Mouse (Mus musculus): ENCODE measurements around the gene Opcml. TPM values are rescaled to one million over a fixed set of nuclear protein-coding genes. Genes with fewer than 3 reads are reported as not detected.

Gene Opcml
- total RNA-seq, 2 experiments from 2014 or later: 1.0 to 1.5 TPM

DNA sequence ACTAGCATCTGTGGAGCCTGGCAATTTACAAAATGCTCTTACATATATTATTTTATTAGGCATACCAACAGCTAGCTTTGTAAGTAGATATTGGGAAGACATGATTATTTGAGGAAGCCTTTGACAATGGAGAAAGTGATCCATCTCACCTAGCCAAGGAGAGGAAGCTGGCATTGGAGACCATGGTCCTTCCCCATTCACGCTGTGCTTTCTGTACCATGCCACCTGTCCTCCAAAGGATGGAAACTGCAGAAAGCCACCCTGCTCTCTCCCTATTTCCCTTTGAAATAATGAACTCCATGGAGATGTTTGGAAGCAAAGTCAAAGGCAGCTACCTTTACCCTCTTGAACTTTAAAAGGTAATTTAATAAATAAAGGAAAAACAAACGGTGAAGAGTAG, 570.1 kb downstream of the Opcml start:
- intact Hi-C loops (cut with DNase I): no loop called here
- Histone ChIP-seq H3K4me3 (no peak overlapping the region), H3K27ac (no peak overlapping the region)
- TF ChIP-seq CTCF (IDR thresholded peaks at IDR 0.05): no peak
- no peak for DNase-seq

DNA sequence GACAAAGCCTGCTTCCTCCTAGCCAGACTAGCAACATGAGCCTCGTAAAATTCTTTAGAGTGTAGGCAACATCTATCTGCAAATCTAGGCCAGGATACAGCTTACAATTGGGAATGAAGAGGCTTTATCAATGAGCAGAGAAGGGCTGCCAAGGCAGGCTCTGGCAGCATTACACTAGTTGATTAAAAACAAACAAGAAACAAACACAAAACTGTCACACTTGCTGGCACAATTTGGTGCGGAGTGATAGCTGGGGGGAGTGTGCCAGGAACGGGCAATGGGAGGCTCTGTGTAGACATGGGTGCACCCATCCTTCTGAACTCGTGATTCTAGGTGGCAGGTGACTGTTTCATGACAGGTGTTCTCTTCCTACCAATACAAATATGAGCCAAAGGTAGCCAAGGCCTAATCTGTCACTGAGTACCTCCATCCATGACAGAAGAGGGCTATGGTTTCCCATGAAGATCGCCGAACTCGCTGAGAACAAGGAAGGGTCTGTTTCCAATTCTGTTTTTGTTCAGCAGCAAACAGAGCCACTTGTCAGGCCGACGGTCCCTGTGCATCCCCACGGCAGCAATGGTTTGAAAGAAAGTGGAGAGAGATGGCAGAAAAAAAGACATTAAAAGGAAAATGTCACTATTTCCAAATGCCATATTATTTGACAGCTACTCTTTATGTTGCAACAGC, 574.0 kb downstream of the Opcml start:
- DNase-seq: no peak
- TF ChIP-seq CTCF (IDR thresholded peaks at IDR 0.05): no peak
- no peak overlapping the region for H3K4me3 ChIP-seq
- no peak overlapping the region for H3K27ac ChIP-seq
- intact Hi-C loops (cut with DNase I): no loop called here

- H3K4me3 ChIP-seq: no peak overlapping the region
- TF ChIP-seq CTCF (IDR thresholded peaks at IDR 0.05): no peak
- no peak overlapping the region for H3K27ac ChIP-seq
- intact Hi-C loops (cut with DNase I): no loop called here
- DNase-seq: no peak
Measured at GRCm38 (mm10) chr9:28365160-28365473, 574.5 kb downstream of the Opcml start.

GRCm38 (mm10) chr9:28386527-28387175, 596.1 kb downstream of the Opcml start:
- intact Hi-C loops (cut with DNase I): no loop called here
- DNase-seq: no peak
- Histone ChIP-seq H3K27ac (no peak overlapping the region), H3K4me3 (no peak overlapping the region)
- TF ChIP-seq CTCF (IDR thresholded peaks at IDR 0.05): no peak

GRCm38 (mm10) chr9:28395222-28395621, 604.6 kb downstream of the Opcml start:
- Histone ChIP-seq H3K27ac (no peak overlapping the region), H3K4me3 (no peak overlapping the region)
- DNase-seq: no peak
- intact Hi-C loops (cut with DNase I): no loop called here
- no peak for TF ChIP-seq CTCF (IDR thresholded peaks at IDR 0.05)

GRCm38 (mm10) chr9:28395638-28396037, 605.1 kb downstream of the Opcml start:
- no peak for DNase-seq
- no peak overlapping the region for H3K4me3 ChIP-seq
- no peak for TF ChIP-seq CTCF (IDR thresholded peaks at IDR 0.05)
- H3K27ac ChIP-seq: no peak overlapping the region
- intact Hi-C loops (cut with DNase I): no loop called here

- H3K4me3 ChIP-seq: peak overlapping the region; percentile 64
- 0 out of 2 replicates have a peak overlapping the region, but pooled peaks have one; percentile 17 for H3K27ac ChIP-seq
- no peak for TF ChIP-seq CTCF (IDR thresholded peaks at IDR 0.05)
- peak; percentile 40 for DNase-seq
- intact Hi-C loops (cut with DNase I): loop anchor here (10.0 kb wide), 1 partner anchor 138 kb away; no protein-coding TSS in a partner anchor
Measured at GRCm38 (mm10) chr9:28402770-28403650, 612.4 kb downstream of the Opcml start.

- TF ChIP-seq CTCF (IDR thresholded peaks at IDR 0.05): peak; percentile 32; the same call in 1 of the 2 replicates
- Histone ChIP-seq H3K27ac (peak overlapping the region; percentile 53), H3K4me3 (peak overlapping the region; percentile 64)
- intact Hi-C loops (cut with DNase I): loop anchor here (10.0 kb wide), 1 partner anchor 139 kb away; no protein-coding TSS in a partner anchor
- DNase-seq: peak; percentile 16
Measured at GRCm38 (mm10) chr9:28403831-28404562, 613.4 kb downstream of the Opcml start.

- no peak for DNase-seq
- Histone ChIP-seq H3K4me3 (peak overlapping the region; percentile 64), H3K27ac (peak overlapping the region; percentile 53; the same call in 1 of the 2 replicates)
- no peak for TF ChIP-seq CTCF (IDR thresholded peaks at IDR 0.05)
- intact Hi-C loops (cut with DNase I): loop anchor here (10.0 kb wide), 1 partner anchor 140 kb away; no protein-coding TSS in a partner anchor
Measured at GRCm38 (mm10) chr9:28404616-28405015, 614.0 kb downstream of the Opcml start.

DNA sequence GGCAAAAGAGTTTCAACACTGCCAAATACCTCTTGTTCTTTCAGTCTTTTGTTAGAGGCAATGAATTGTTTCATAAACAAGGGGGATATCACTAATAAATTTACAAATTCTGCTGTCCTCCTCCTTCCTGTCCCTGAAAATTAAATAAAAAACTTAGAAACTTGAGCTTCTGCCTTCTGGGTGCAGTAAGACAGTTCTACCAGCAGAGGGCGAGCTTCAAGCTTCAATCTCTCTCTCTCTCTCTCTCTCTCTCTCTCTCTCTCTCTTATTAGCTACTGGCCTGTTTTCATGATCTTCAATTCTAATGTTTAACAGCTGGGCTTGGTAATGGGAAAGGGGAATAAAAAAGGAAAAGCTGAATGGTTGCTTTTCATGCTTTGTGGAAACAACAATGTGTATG, 615.2 kb downstream of the Opcml start:
- intact Hi-C loops (cut with DNase I): loop anchor here (10.0 kb wide), 1 partner anchor 141 kb away; no protein-coding TSS in a partner anchor
- peak; percentile 24 for DNase-seq
- H3K27ac ChIP-seq: no peak overlapping the region
- no peak overlapping the region for H3K4me3 ChIP-seq
- TF ChIP-seq CTCF (IDR thresholded peaks at IDR 0.05): peak; percentile 78

DNA sequence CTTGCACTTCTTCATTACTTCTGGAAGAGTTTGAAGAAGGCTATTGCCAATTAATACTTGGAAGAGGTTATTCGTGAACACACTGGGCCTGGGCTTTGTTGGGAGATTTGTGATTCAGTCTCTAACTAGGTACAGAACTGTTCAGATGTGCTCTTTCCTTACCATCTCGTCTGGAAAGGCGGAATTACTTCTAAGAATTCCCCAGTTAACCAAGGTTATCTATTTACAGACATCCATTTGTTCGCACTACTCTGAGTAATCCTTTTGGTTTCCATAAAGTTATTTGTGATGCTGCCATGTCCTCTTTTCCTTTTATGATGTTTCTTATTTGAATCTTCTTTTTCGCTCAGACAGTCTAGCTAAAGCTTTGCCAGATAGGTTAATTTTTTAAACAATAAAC, 630.2 kb downstream of the Opcml start:
- H3K27ac ChIP-seq: no peak overlapping the region
- intact Hi-C loops (cut with DNase I): no loop called here
- TF ChIP-seq CTCF (IDR thresholded peaks at IDR 0.05): no peak
- no peak overlapping the region for H3K4me3 ChIP-seq
- DNase-seq: no peak

GRCm38 (mm10) chr9:28423407-28423806, 632.8 kb downstream of the Opcml start:
- no peak for DNase-seq
- Histone ChIP-seq H3K4me3 (no peak overlapping the region), H3K27ac (no peak overlapping the region)
- intact Hi-C loops (cut with DNase I): no loop called here
- TF ChIP-seq CTCF (IDR thresholded peaks at IDR 0.05): no peak

All from gastrocnemius, adult 2 months (tissue).